Mouse (Mus musculus): ENCODE measurements around the gene Cox6b1.

DNA sequence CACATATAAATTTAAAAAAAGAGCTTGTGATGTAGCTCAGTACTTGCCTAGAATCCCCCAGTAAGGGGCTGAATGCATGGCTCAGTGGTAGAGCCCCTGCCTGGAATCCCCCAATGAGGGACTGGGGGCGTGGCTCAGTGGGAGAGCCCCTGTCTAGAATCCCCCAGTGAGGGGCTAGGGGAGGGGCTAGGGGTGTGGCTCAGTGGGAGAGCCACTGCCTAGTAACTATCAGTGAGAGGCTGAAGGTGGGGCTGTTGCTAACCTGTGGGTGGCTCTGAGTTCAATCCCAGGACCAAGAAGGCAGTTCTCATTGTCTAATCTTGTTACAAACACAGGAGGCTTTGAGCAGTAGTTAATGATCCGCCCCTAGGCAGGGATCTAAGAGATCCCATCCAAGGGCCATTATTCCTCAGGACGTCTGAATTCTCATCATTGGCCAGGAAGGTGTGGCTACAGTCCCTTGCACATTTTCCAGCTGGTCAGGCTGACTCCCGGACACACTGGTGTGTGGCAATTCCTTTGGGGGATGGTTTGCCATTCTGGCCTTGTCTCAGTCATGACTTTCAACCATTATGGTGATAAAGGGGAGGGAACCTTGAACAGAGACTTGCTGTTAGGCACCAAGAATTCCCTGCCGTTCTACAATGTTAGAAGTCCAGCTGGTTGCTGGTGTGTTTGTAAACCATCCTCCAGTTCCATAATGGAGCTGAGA, 10.7 kb downstream of the Cox6b1 start:
- TF ChIP-seq CTCF (IDR thresholded peaks at IDR 0.05; ENCODE audit: low read depth) (no peak), EP300 (IDR thresholded peaks at IDR 0.05; ENCODE audit: low read depth) (no peak)

Data from heart, postnatal 0 days (tissue).